Mouse (Mus musculus) thymus, postnatal 0 days (tissue): ENCODE measurements around the gene Paqr3. TPM values are rescaled to one million over a fixed set of nuclear protein-coding genes. Genes with fewer than 3 reads are reported as not detected.

Experiments used
- polyA plus RNA-seq: library from polyadenylated mRNA; unstranded; fragments of >200 nt; fragmentation: Nextera tagmentation; extraction: Ambion mirVana; gene quantifications from 2 replicates; pipeline ENCODE4 v1.2.1, GENCODE M21; 2015

Gene Paqr3
- polyA plus RNA-seq, 1 experiment from 2014 or later, result 1.0 TPM

Other genes starting within 250 kb of the Paqr3 start
- gene Bmp2k, start 113.9 kb downstream of the Paqr3 start, polyA plus RNA-seq, result 24.3 and 29.7 TPM in 2 replicates